ENCODE assay signal across 8 mouse cellular contexts in genomic region chr11:120659509-120660300, GRCm38 (mm10). TPM values are rescaled to one million over a fixed set of nuclear protein-coding genes. Genes with fewer than 3 reads are reported as not detected.
DNase-seq lines count a peak whose midpoint lies in the region; ATAC-seq and TF ChIP-seq lines count a peak whose summit lies in the region.

No protein-coding gene starts in this region.

- H3K36me3 ChIP-seq in forebrain, embryonic 11.5 days (ENCODE audit: control insufficient read depth, insufficient read depth, low read length) = no peaks in the 10 kb centered on the region
- no peaks in the 10 kb centered on the region for H3K36me3 ChIP-seq in neural tube, embryonic 11.5 days (ENCODE audit: control insufficient read depth, insufficient read depth, low read length)

- peaks cover 57% of the 10 kb centered on the region for H3K27me3 ChIP-seq in forebrain, embryonic 11.5 days (ENCODE audit: control insufficient read depth, insufficient read depth, low read length)
- peaks cover 43% of the 10 kb centered on the region for H3K27me3 ChIP-seq in neural tube, embryonic 11.5 days (ENCODE audit: control insufficient read depth, insufficient read depth, low read length)

- H3K4me3 ChIP-seq in lung, adult 2 months (replicated peaks; ENCODE audit: extremely low read depth, low read depth, low read length) = peak overlapping the region; percentile 42
- peak overlapping the region; percentile 37 for H3K4me3 ChIP-seq in forebrain, embryonic 11.5 days (ENCODE audit: low read depth, low read length)
- H3K4me3 ChIP-seq in neural tube, embryonic 11.5 days (ENCODE audit: low read depth, low read length) = peak overlapping the region; percentile 41

- H3K9ac ChIP-seq in forebrain, embryonic 11.5 days (ENCODE audit: low read length) = peak overlapping the region; percentile 39; the same call in 1 of the 2 replicates
- H3K9ac ChIP-seq in neural tube, embryonic 11.5 days (ENCODE audit: low read length) = no peak overlapping the region

- peak overlapping the region; percentile 64 for H3K4me2 ChIP-seq in forebrain, embryonic 11.5 days (ENCODE audit: low read depth, low read length, severe bottlenecking)
- H3K4me2 ChIP-seq in neural tube, embryonic 11.5 days (ENCODE audit: low read depth) = peak overlapping the region; percentile 59

- 0 out of 2 replicates have a peak, but pooled peaks cover 2% of the 10 kb centered on the region for H3K4me1 ChIP-seq in lung, adult 2 months (ENCODE audit: control insufficient read depth, insufficient read depth, low read length)
- peaks cover 12% of the 10 kb centered on the region for H3K4me1 ChIP-seq in forebrain, embryonic 11.5 days (replicated peaks; ENCODE audit: control insufficient read depth, insufficient read depth, low read length)
- H3K4me1 ChIP-seq in neural tube, embryonic 11.5 days (ENCODE audit: control insufficient read depth, insufficient read depth, low read length) = peaks cover 14% of the 10 kb centered on the region

- DNase-seq in lung, adult 2 months = peak; percentile 48
- DNase-seq in lung, postnatal 25 days (ENCODE audit: low spot score) = no peak
- DNase-seq in forebrain, embryonic 11.5 days (ENCODE audit: low spot score) = peak; percentile 68
- DNase-seq in kidney, postnatal 25 days = peak; percentile 15 to 65
- no peak for DNase-seq in neural tube, embryonic 11.5 days (ENCODE audit: low spot score)
- DNase-seq in left cerebral cortex, adult 9 months (ENCODE audit: low spot score in 2 of 2) = no peak
- DNase-seq in right cerebral cortex, adult 2 months (ENCODE audit: low spot score in 2 of 2) = no peak

- no peaks in the 10 kb centered on the region for H3K9me3 ChIP-seq in forebrain, embryonic 11.5 days (ENCODE audit: control insufficient read depth, low read length)
- no peaks in the 10 kb centered on the region for H3K9me3 ChIP-seq in neural tube, embryonic 11.5 days (ENCODE audit: control insufficient read depth, low read length)

- WGBS in lung, adult 2 months = 3% methylated on average over 50 of the region's 50 CpGs
- 2% methylated on average over 46 of the region's 50 CpGs for WGBS in forebrain, embryonic 11.5 days
- 1% methylated on average over 50 of the region's 50 CpGs for WGBS in neural tube, embryonic 11.5 days

- no peak for TF ChIP-seq POLR2A in lung, adult 2 months (IDR thresholded peaks at IDR 0.05; ENCODE audit: borderline replicate concordance, extremely low read depth, low read depth, low read length)

- H3K27ac ChIP-seq in forebrain, embryonic 11.5 days (ENCODE audit: low read depth, low read length) = no peak overlapping the region
- no peak overlapping the region for H3K27ac ChIP-seq in neural tube, embryonic 11.5 days (ENCODE audit: low read depth, low read length)

- no peak for TF ChIP-seq CTCF in lung, adult 2 months (IDR thresholded peaks at IDR 0.05; ENCODE audit: insufficient read depth, low read length)

- peak; percentile 29; the same call in 1 of the 2 replicates for ATAC-seq in forebrain, embryonic 11.5 days (replicated peaks; ENCODE audit: low FRiP score)
- no peak for ATAC-seq in neural tube, embryonic 11.5 days (ENCODE audit: insufficient read depth, low FRiP score, low TSS enrichment)
- ATAC-seq in inflammation-experienced regulatory T-cells, adult 6 months = no peak

RNA-seq across cellular contexts. Expression of gene Notum, which starts 1.3 kb away (rescaled TPM):
- polyA plus RNA-seq in lung, adult 2 months (2012; rRNA removed) = 15.5 and 20.6 TPM in 2 replicates
- polyA plus RNA-seq in forebrain, embryonic 11.5 days (2014; fragmentation: Nextera tagmentation; extraction: Ambion mirVana) = 0.61 and 1.3 TPM in 2 replicates
- polyA plus RNA-seq in neural tube, embryonic 11.5 days (2014; fragmentation: Nextera tagmentation; extraction: Ambion mirVana) = 2.6 and 3.0 TPM in 2 replicates
- not detected for polyA plus RNA-seq in inflammation-experienced regulatory T-cells, adult 6 months (2017; shearing (Covaris generic))

RNA-seq across cellular contexts. Expression of gene Myadml2, which starts 11.7 kb away (rescaled TPM):
- polyA plus RNA-seq in lung, adult 2 months (2012; rRNA removed) = 1.1 and 3.1 TPM in 2 replicates
- 0.51 TPM in 1 of 2 replicates, not detected in the other for polyA plus RNA-seq in forebrain, embryonic 11.5 days (2014; fragmentation: Nextera tagmentation; extraction: Ambion mirVana)
- 0.89 TPM in 1 of 2 replicates, not detected in the other for polyA plus RNA-seq in neural tube, embryonic 11.5 days (2014; fragmentation: Nextera tagmentation; extraction: Ambion mirVana)
- polyA plus RNA-seq in inflammation-experienced regulatory T-cells, adult 6 months (2017; shearing (Covaris generic)) = not detected

RNA-seq across cellular contexts. Expression of gene Aspscr1, which starts 13.1 kb away (rescaled TPM):
- polyA plus RNA-seq in lung, adult 2 months (2012; rRNA removed) = 86.9 and 95.8 TPM in 2 replicates
- 129 and 133 TPM in 2 replicates for polyA plus RNA-seq in forebrain, embryonic 11.5 days (2014; fragmentation: Nextera tagmentation; extraction: Ambion mirVana)
- polyA plus RNA-seq in neural tube, embryonic 11.5 days (2014; fragmentation: Nextera tagmentation; extraction: Ambion mirVana) = 124 and 136 TPM in 2 replicates
- polyA plus RNA-seq in inflammation-experienced regulatory T-cells, adult 6 months (2017; shearing (Covaris generic)) = 100 to 1,000 TPM in 1 of 3 experiments, 10 to 100 TPM in 2; 79.4 to 107 (median 86.2) TPM

RNA-seq across cellular contexts. Expression of gene Pycr1, which starts 16.1 kb away (rescaled TPM):
- polyA plus RNA-seq in lung, adult 2 months (2012; rRNA removed) = 4.1 and 4.5 TPM in 2 replicates
- 33.7 and 36.9 TPM in 2 replicates for polyA plus RNA-seq in forebrain, embryonic 11.5 days (2014; fragmentation: Nextera tagmentation; extraction: Ambion mirVana)
- 31.8 and 33.8 TPM in 2 replicates for polyA plus RNA-seq in neural tube, embryonic 11.5 days (2014; fragmentation: Nextera tagmentation; extraction: Ambion mirVana)
- 1 to 10 TPM in 1 of 3 experiments, under 1 TPM in 1, not detected in 1; 0.86 to 1.7 TPM for polyA plus RNA-seq in inflammation-experienced regulatory T-cells, adult 6 months (2017; shearing (Covaris generic))

RNA-seq across cellular contexts. Expression of gene Mafg, which starts 26.3 kb away (rescaled TPM):
- polyA plus RNA-seq in lung, adult 2 months (2012; rRNA removed) = 41.5 and 51.3 TPM in 2 replicates
- 25.5 and 26.4 TPM in 2 replicates for polyA plus RNA-seq in forebrain, embryonic 11.5 days (2014; fragmentation: Nextera tagmentation; extraction: Ambion mirVana)
- polyA plus RNA-seq in neural tube, embryonic 11.5 days (2014; fragmentation: Nextera tagmentation; extraction: Ambion mirVana) = 26.5 and 27.5 TPM in 2 replicates
- 10 to 100 TPM; 15.3 to 15.8 (median 15.5) TPM for polyA plus RNA-seq in inflammation-experienced regulatory T-cells, adult 6 months (2017; shearing (Covaris generic))

Comparison
In these comparisons a context has a peak if more than half of its experiments do, and no peak if none do; other contexts are left out.
1. DNase-seq: peak in lung, adult 2 months (single experiment), forebrain, embryonic 11.5 days (single experiment) and kidney, postnatal 25 days (2 of 2); none in lung, postnatal 25 days (single experiment), neural tube, embryonic 11.5 days (single experiment), left cerebral cortex, adult 9 months (0 of 2) and right cerebral cortex, adult 2 months (0 of 2).
2. Peak in every context shown above with its lines, with median percentiles within 50 percentile points of each other: H3K4me3 ChIP-seq.